Mouse (Mus musculus) MEL (cell line): ENCODE measurements around the gene Ust.

Experiments used
- CTCF ChIP-seq, 3 experiments: IDR thresholded peaks in 2 of 3; conservative IDR thresholded peaks in 1 of 3; 2 replicates each; pipeline ENCODE4 v1.5.1; 2011 to 2012; ENCODE audit warnings: low read length in 3 of 3, low read depth in 2 of 3, mild to moderate bottlenecking in 2 of 3, improper control_type of control experiment in 1 of 3, inconsistent platforms in 1 of 3, mixed read lengths in 1 of 3, moderate library complexity in 1 of 3; ENCODE audit not compliant: control insufficient read depth in 1 of 3, insufficient read depth in 1 of 3, poor library complexity in 1 of 3, severe bottlenecking in 1 of 3
- EP300 ChIP-seq, 2 experiments: IDR thresholded peaks; 2 replicates each; pipeline ENCODE4 v1.6.1; 2011; ENCODE audit warnings: improper control_type of control experiment in 2 of 2, low read length in 2 of 2, low read depth in 1 of 2, mild to moderate bottlenecking in 1 of 2
- GABPA ChIP-seq: IDR thresholded peaks from 2 replicates; pipeline ENCODE4 v1.6.1; 2012; ENCODE audit warnings: low read depth, mild to moderate bottlenecking, inconsistent platforms, low read length, improper control_type of control experiment, moderate library complexity
- GATA1 ChIP-seq: IDR thresholded peaks from 2 replicates; pipeline ENCODE4 v1.6.1; 2011; ENCODE audit warnings: low read depth, low read length, improper control_type of control experiment
- HCFC1 ChIP-seq: IDR thresholded peaks from 2 replicates; pipeline ENCODE4 v1.6.1; 2012; ENCODE audit warnings: low read depth, mild to moderate bottlenecking, inconsistent platforms, low read length, improper control_type of control experiment, moderate library complexity
- MAFK ChIP-seq: IDR thresholded peaks from 2 replicates; pipeline ENCODE4 v1.6.1; 2011; ENCODE audit warnings: low read depth, mild to moderate bottlenecking, low read length, improper control_type of control experiment, borderline replicate concordance
- MAX ChIP-seq: IDR thresholded peaks from 2 replicates; pipeline ENCODE4 v1.6.1; 2011; ENCODE audit warnings: low read length, improper control_type of control experiment
- MXI1 ChIP-seq: IDR thresholded peaks from 2 replicates; pipeline ENCODE4 v1.6.1; 2011; ENCODE audit warnings: mild to moderate bottlenecking, low read depth, low read length, improper control_type of control experiment
- NELFE ChIP-seq: IDR thresholded peaks from 2 replicates; pipeline ENCODE4 v1.6.1; 2011; ENCODE audit warnings: low read depth, low read length, improper control_type of control experiment
- POLR2A ChIP-seq, 2 experiments: IDR thresholded peaks; 2 replicates each; pipeline ENCODE4 v1.6.1; 2011 to 2012; ENCODE audit warnings: low read length in 2 of 2, mild to moderate bottlenecking in 2 of 2, control low read depth in 1 of 2, improper control_type of control experiment in 1 of 2, low read depth in 1 of 2, moderate library complexity in 1 of 2; ENCODE audit not compliant: control insufficient read depth in 1 of 2, insufficient read depth in 1 of 2, poor library complexity in 1 of 2
- POLR2AphosphoS5 ChIP-seq: IDR thresholded peaks from 2 replicates; pipeline ENCODE4 v1.6.1; 2012; ENCODE audit warnings: low read depth, borderline replicate concordance, mild to moderate bottlenecking, inconsistent platforms, low read length, moderate library complexity, mixed read lengths
- TCF12 ChIP-seq: IDR thresholded peaks from 2 replicates; pipeline ENCODE4 v1.6.1; 2014; ENCODE audit warnings: low read depth, mild to moderate bottlenecking, inconsistent platforms, low read length, improper control_type of control experiment, moderate library complexity
- USF1 ChIP-seq: IDR thresholded peaks from 2 replicates; pipeline ENCODE4 v1.6.1; 2014; ENCODE audit warnings: low read depth, mild to moderate bottlenecking, inconsistent platforms, low read length, improper control_type of control experiment, moderate library complexity

DNA sequence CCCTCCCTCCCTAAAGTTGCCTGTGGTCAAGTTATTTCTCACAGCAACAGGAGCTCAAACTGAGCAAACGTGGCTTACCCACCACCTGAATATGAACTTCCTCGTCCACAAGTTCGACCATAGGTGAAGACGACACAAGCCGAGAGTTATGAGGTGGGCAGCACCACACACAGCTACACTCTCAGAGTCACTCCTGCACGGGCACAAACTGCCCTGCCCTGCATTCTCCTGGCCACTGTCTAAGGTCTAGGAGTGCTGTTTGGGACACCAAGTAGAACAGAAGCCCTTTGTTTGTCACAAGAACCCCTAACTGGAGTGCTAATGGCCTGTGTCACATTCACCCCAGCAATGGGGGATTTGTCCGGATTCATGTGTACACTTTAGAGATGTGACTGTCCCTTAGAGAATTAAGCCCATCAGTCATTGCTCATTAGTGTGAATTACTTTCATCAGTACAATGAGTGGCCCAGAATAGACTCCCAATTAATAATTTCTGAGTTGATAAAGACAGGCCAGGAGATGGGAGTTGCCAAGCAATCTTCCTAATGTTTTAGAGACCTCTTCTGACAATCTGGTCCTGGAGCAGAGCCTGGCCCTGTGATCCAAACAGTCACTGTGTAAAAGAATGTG lies 2.3 kb upstream of the Ust start:
- no peak for TF ChIP-seq MAX
- TF ChIP-seq POLR2A (IDR thresholded peaks at IDR 0.05; ENCODE audit: control insufficient read depth in 1 of 2, insufficient read depth in 1 of 2, low read depth in 1 of 2, low read length in 2 of 2, poor library complexity in 1 of 2): no peak
- TF ChIP-seq TCF12: no peak
- no peak for TF ChIP-seq MXI1
- no peak for TF ChIP-seq USF1
- TF ChIP-seq CTCF (IDR thresholded peaks at IDR 0.05 in 2 of 3, conservative IDR thresholded peaks at IDR 0.05 in 1 of 3; ENCODE audit: control insufficient read depth in 1 of 3, insufficient read depth in 1 of 3, low read depth in 2 of 3, low read length in 3 of 3, poor library complexity in 1 of 3, severe bottlenecking in 1 of 3): no peak
- TF ChIP-seq GATA1: no peak
- TF ChIP-seq NELFE: no peak
- no peak for TF ChIP-seq EP300 (IDR thresholded peaks at IDR 0.05; ENCODE audit: low read depth in 1 of 2, low read length in 2 of 2)
- TF ChIP-seq MAFK: no peak
- no peak for TF ChIP-seq HCFC1
- no peak for TF ChIP-seq POLR2AphosphoS5
- TF ChIP-seq GABPA: no peak
